Mouse (Mus musculus): ENCODE results near the gene Rho.

Rho gene

GRCm38 (mm10) chr6:115956418-115956921 lies 24.9 kb downstream of the Rho start:
- no peak for DNase-seq (ENCODE audit: low read depth, low spot score)

GRCm38 (mm10) chr6:115956922-115957601 lies 25.5 kb downstream of the Rho start:
- no peak for DNase-seq (ENCODE audit: low read depth, low spot score)

- no peak for DNase-seq (ENCODE audit: low read depth, low spot score)
Observed at GRCm38 (mm10) chr6:115957681-115958080, 26.1 kb downstream of the Rho start.

DNA sequence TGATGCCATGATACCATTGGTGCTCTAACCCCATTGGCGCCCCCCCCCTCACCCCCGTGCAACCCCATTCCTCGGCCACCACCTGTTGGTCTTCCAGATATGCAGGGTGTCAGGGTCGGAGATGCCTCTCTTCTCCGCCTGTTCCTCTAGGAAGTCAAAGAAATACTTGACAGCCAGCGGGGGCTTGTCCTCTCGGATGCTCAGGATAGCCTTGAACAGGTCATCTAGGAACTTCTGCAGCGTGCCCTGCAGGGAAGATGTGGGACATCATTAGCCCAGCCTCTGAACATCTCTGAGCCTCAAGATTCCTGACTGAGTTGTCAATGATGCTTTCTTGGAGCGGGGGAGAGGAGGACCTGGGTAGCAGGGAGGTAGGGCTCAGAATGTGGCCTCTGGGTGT lies 26.9 kb downstream of the Rho start:
- no peak for DNase-seq (ENCODE audit: low read depth, low spot score)

GRCm38 (mm10) chr6:115959151-115959691 lies 27.7 kb downstream of the Rho start:
- DNase-seq (ENCODE audit: low read depth, low spot score), result no peak

DNA sequence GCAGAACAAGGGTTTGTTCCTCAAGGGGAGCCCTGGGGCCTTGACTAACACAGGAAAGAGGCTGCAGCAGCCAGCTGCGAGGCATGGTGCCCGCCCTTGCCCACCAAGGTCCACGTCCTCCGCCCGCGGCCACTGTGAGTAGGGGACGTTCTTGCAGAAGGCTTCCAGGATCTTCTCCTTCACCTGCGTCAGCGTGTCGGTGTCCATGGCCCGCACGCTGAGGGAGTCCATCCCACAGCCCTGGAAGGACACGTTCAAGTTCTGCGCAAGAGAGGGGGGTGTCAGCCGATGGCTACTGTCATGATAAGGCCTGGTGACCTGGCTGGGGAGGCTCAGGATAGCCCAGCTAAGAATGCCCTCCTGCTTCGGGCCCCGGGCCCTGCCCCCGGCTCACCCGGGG lies 28.8 kb downstream of the Rho start:
- no peak for DNase-seq (ENCODE audit: low read depth, low spot score)

DNA sequence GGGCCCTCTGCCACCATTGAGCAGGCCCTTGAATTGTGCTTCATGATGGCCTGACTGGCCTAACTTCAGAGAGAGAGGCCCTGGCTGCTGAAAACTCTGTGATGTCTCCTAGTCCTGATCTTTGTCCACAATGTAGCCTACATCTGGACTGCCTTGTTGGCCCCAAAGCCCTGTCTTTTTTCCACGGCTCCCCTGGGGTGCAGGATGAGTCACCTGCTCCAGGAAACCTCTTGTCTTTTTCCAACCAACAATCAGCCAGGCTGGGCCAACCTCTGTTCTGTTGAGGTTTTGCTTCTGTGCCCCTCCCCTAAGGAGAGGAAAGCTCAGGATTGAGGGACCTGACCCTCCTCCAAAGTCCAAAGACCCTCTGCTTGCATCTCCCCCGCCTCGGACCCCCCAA lies 30.2 kb downstream of the Rho start:
- DNase-seq (ENCODE audit: low read depth, low spot score), result no peak

DNA sequence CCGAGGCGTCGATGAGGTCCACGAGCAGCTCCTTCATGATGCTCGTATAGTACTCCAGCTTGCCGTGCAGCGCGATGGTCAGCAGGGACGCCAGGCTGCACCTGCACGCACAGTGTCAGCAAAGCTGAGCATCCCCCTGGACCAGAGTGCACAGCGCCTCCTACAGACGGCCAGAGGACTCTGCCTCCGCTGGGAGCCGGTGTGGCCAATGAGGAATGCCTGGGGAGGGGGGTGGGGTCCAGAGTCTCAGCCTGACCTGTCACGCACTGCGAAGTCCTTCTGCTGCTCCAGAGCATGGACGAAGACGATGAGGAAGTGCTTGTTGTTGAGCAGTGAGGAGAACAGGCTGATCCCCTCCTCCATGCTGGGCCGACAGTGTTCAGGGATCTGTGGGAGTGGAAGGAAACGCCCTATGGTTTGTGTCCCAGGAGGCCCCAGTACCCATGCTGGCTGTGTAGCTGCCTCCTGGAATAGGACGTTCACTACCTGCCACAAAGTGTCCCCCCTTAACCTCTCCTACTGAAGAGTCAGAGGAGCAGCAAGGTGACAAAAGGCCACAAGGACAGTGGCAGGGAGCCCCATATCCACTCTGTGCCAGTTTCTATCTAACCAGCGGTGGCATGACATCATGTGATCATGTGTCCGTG lies 31.0 kb downstream of the Rho start:
- DNase-seq (ENCODE audit: low read depth, low spot score), result peak; percentile 53

DNA sequence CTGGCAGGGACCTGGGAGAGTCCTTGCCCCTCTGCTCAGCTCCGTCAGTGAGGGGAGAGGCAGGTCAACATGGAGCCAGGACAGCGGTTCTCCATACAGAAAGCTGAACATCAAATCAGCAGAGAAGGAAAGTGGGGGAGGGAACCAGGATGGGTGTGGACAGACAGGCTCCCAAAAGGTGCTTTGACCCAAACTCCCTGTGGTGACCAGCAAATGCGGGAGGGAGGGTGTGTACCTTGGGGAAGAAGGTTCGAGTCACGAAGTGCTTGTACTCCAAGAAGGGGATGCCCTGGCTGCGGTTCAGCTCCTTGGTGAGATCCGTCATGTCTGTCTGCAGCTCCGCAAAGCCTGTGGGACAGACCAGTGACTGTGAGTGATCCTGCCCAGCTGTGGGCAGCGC lies 32.1 kb downstream of the Rho start:
- DNase-seq (ENCODE audit: low read depth, low spot score), result no peak

- DNase-seq (ENCODE audit: low read depth, low spot score), result no peak
Observed at GRCm38 (mm10) chr6:115966227-115966966, 34.8 kb downstream of the Rho start.

DNA sequence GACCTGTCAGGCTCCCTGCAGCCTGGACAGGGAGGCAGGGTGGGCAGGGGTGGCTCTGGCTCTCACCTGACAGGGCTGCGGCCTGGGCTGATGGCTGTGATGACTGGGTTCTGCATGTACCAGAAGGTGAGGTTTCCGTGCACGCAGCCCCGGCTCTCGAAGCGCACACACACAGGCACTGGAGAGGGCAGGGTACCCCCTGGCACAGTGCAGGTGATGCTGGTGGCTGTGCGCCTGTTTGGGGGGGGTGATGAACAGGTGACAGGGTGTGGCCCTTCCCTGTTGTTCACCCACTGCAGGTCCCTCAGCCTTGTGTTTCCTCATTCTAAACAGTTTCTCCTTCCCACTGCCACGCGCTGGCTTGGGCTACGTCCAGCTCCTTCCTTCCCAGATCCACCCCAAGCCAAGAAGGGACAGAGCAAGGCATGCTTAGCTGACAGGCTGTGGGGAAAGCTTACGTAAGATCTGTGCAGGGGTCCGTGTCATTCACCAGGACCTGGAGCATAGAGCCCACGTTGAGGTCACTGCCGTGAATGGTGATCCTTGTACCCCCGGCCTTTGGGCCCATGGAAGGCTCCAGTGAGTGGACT lies 35.8 kb downstream of the Rho start:
- DNase-seq (ENCODE audit: low read depth, low spot score), result no peak

DNA sequence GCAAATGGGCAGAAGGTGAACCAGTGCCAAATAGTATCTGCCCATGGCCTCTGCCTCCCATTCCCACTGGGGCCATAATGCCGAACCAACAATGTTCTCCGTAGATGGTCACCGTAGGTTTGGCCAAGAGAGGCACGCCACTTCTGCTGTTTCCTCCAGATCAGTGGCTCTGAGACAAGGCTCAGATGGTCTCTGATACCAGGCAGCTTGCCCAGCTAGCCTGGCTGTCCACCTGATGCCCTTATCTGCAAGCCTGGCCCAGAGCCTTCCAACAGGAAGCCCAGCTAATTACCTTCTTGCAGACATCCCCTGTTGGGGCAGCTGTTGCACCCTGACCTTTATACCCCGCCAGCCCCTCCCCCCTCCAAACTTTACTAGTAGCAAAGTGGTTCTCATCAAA lies 36.5 kb downstream of the Rho start:
- no peak for DNase-seq (ENCODE audit: low read depth, low spot score)

GRCm38 (mm10) chr6:115968700-115969099 lies 37.2 kb downstream of the Rho start:
- no peak for DNase-seq (ENCODE audit: low read depth, low spot score)

GRCm38 (mm10) chr6:115969103-115969502 lies 37.6 kb downstream of the Rho start:
- DNase-seq (ENCODE audit: low read depth, low spot score), result no peak

GRCm38 (mm10) chr6:115969952-115970351 lies 38.4 kb downstream of the Rho start:
- DNase-seq (ENCODE audit: low read depth, low spot score), result no peak

DNA sequence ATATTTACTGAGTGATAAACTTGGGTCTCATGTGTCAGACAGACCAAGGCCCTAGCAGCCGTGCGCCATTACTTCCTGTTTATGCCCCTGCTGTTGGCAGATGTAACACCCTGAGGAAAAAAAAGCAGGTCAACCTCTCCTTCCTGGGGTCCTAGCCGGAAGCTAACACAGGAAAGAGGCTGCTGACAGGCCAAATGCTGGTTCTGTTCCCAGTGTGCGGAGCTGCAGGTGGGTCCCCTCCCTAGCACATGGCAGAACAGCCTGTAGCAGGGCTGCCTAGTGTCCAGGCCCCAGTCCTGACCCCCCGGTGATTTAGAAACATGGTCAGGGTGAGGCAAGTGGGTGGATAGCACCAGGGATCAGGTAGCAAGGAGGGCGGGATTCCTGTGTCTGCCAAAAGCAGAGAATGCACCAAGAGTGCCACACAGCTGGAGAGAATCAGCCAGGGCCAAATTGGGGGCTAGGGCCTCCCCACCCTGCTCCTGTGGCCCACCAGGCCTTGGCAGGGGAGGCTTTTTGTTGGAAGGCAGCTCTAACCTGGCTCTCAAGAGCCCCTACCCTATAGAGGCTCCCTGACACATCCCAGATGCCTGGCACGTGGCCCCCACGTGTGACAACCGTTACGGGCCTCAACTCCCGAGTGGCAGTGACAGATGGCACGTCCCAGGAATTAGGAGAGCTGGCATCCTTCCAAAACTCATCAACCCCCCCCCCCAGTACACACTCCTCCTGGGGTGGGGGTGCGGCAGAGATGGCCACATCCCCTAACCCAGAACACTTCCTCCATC lies 39.9 kb downstream of the Rho start:
- no peak for DNase-seq (ENCODE audit: low read depth, low spot score)

- DNase-seq (ENCODE audit: low read depth, low spot score), result no peak
Observed at GRCm38 (mm10) chr6:115972083-115972764, 40.7 kb downstream of the Rho start.

DNA sequence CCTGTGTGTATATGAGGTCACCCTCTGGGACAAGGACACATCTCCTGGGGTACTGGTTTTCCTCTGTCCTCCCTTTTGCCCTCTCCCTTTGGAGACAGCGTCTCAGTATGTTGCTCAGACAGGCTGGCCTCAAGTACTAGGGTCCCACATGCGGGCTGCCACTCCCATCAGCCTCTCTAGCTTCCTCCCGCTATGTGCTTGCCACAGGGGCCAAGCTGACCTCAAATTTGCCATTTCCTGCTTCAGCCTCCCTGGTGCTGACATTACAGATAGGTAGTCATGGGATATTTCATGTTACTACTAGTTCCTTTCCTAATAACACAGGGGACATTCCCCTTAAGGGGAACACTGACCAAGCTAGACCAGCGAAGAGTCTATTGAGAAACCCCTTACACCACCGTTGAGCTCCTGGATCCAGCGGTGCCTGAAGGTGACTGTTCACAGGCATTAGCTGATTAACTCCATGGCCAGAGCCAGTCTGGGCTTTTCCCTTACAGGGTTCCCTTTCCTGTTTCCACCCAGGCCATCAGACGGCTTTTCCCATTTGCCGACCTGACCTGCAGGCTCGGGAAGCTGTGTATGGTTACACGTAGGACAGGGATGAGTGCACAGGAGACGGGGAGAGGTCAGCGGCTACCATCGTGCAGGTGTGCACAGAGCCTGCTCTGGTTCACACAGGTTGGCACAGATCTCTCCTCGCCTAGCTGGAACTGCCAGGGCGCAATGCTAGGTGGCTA lies 41.8 kb downstream of the Rho start:
- no peak for DNase-seq (ENCODE audit: low read depth, low spot score)

DNA sequence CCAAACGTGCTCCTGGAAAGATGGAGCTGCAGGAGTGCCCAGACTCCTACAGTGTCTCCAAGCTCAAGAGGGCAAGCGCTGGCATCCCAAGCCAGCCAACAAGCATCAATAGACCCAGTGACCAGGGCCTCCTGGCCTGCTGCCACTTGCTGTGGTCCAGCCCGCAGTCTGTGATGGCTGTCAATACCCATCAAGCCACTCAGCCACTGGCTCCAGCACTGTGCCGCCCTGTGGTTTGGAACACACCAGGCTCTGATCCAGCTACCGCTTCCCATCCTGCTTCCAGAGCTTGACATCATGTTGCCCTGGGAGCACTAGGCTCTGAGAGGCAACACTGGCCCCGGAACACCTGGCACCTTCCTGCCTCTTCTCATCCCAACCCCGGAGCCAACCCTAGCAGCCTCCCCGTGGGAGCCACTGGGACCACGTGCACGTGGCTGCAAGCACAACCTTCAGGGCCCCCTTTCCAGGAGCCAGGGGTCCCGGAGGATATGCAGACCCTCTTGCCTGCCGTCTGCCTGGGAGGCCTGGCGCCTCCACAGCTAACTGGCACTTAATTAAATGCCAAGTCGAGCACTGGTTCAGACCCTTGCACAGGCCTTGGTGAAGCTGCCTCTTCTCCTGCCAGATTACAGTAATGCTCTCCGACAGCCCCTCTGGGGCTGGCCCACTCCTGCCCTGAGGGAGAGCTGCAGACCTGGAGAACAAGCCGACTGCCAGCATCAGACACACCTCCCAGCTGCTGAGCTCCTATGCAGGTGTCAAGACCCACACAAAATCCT lies 42.5 kb downstream of the Rho start:
- DNase-seq (ENCODE audit: low read depth, low spot score), result no peak
